Mouse (Mus musculus): Measurements from ENCODE around the gene Klrb1f. TPM values are rescaled to one million over a fixed set of nuclear protein-coding genes. Genes with fewer than 3 reads are reported as not detected.
"Not testable (repeated sequence)": the region's sequence is repeated elsewhere in the genome, so short reads cannot be mapped to it uniquely, and the experiment has no call there.

Gene Klrb1f
- 0.40 TPM in 1 of 2 replicates, not detected in the other for polyA plus RNA-seq (2014; fragmentation: Nextera tagmentation; extraction: Ambion mirVana)

DNA sequence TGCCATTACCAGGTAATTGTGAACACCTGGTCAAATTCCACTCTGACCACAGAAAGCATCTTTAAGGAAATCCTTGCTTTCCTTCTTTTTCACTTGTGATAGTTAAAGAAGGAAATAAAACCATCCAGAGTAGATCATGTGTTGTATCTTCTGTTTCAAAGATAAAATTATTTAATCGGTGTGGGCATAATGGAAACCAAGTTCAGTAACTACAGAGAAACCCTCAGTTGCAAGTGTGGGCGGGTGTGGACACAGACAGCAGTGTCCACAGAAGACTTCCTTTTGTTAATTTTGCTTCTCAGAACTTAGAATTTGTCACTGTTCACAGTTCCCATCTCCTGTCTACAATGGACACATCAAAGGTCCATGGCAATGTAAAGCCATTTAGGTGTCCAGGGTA, at the start of gene Klrb1f:
Gene Klrb1f (plus strand): TSS at position 301 of the 400 bp plus-strand sequence.
- WGBS (ENCODE audit: insufficient replicate concordance) = 79% methylated on average over 2 of the region's 2 CpGs
- Histone ChIP-seq H3K4me3 (ENCODE audit: low read depth, low read length) (no peak within 1 kb of the TSS), H3K9ac (ENCODE audit: low read depth, low read length) (no peak within 1 kb of the TSS), H3K4me1 (ENCODE audit: control insufficient read depth, insufficient read depth, low read length) (no peaks in the 10 kb centered on the region), H3K4me2 (no peak within 1 kb of the TSS), H3K9me3 (replicated peaks; ENCODE audit: control insufficient read depth, low read length) (no peaks in the 10 kb centered on the region), H3K27me3 (ENCODE audit: control insufficient read depth, insufficient read depth, low read length) (no peaks in the 10 kb centered on the region), H3K36me3 (ENCODE audit: control insufficient read depth, insufficient read depth, low read length) (no peaks in the 10 kb centered on the region), H3K27ac (ENCODE audit: low read depth, low read length) (no peak within 1 kb of the TSS)
- ATAC-seq (replicated peaks; ENCODE audit: insufficient number of reproducible peaks, low FRiP score, low TSS enrichment) = no peak

GRCm38 (mm10) chr6:128996054-128996767, 49.5 kb upstream of the Klrb1f start:
- no peaks in the 10 kb centered on the region for H3K36me3 ChIP-seq (ENCODE audit: control insufficient read depth, insufficient read depth, low read length)
- no peak; the same call in 1 of the 2 replicates for ATAC-seq (replicated peaks; ENCODE audit: insufficient number of reproducible peaks, low FRiP score, low TSS enrichment)
- 57% methylated on average over 3 of the region's 3 CpGs for WGBS (ENCODE audit: insufficient replicate concordance)
- H3K4me2 ChIP-seq = peak overlapping the region; percentile 14; the same call in 1 of the 2 replicates
- no peaks in the 10 kb centered on the region for H3K4me1 ChIP-seq (ENCODE audit: control insufficient read depth, insufficient read depth, low read length)
- no peaks in the 10 kb centered on the region for H3K27me3 ChIP-seq (ENCODE audit: control insufficient read depth, insufficient read depth, low read length)
- H3K4me3 ChIP-seq (ENCODE audit: low read depth, low read length) = no peak overlapping the region
- no peak overlapping the region for H3K9ac ChIP-seq (ENCODE audit: low read depth, low read length)
- no peaks in the 10 kb centered on the region for H3K9me3 ChIP-seq (replicated peaks; ENCODE audit: control insufficient read depth, low read length)
- no peak overlapping the region for H3K27ac ChIP-seq (ENCODE audit: low read depth, low read length)

- peak overlapping the region; percentile 14; the same call in 1 of the 2 replicates for H3K4me2 ChIP-seq
- H3K9ac ChIP-seq (ENCODE audit: low read depth, low read length) = no peak overlapping the region
- no peak overlapping the region for H3K4me3 ChIP-seq (ENCODE audit: low read depth, low read length)
- H3K4me1 ChIP-seq (ENCODE audit: control insufficient read depth, insufficient read depth, low read length) = no peaks in the 10 kb centered on the region
- H3K36me3 ChIP-seq (ENCODE audit: control insufficient read depth, insufficient read depth, low read length) = no peaks in the 10 kb centered on the region
- no peak overlapping the region for H3K27ac ChIP-seq (ENCODE audit: low read depth, low read length)
- H3K9me3 ChIP-seq (replicated peaks; ENCODE audit: control insufficient read depth, low read length) = no peaks in the 10 kb centered on the region
- no peaks in the 10 kb centered on the region for H3K27me3 ChIP-seq (ENCODE audit: control insufficient read depth, insufficient read depth, low read length)
- no peak for ATAC-seq (replicated peaks; ENCODE audit: insufficient number of reproducible peaks, low FRiP score, low TSS enrichment)
- WGBS (ENCODE audit: insufficient replicate concordance) = 71% methylated on average over 13 of the region's 13 CpGs
Measured at GRCm38 (mm10) chr6:128996768-128997442, 48.8 kb upstream of the Klrb1f start.

DNA sequence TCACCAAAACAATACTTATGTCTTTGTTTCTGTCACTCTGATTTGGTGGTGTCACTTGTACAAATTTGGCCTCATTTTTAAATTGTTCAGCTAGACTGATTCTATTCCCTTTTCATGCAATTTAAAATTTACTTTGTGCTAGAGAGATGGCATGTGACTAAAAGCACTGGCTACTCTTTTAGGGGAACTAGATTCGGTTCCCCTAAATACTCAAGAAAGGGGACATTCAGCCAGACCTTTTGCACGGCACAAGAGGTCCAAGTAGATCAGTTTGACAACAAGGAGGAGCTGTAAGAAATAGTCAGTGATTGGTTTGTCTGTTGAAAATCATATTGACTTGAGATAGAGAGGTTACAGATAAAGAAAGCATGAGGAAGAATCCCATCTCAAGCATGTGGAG, 44.3 kb upstream of the Klrb1f start:
- H3K36me3 ChIP-seq (ENCODE audit: control insufficient read depth, insufficient read depth, low read length) = no peaks in the 10 kb centered on the region
- ATAC-seq (replicated peaks; ENCODE audit: insufficient number of reproducible peaks, low FRiP score, low TSS enrichment) = no peak
- H3K9ac ChIP-seq (ENCODE audit: low read depth, low read length) = no peak overlapping the region
- no peaks in the 10 kb centered on the region for H3K4me1 ChIP-seq (ENCODE audit: control insufficient read depth, insufficient read depth, low read length)
- 71% methylated on average over 2 of the region's 2 CpGs for WGBS (ENCODE audit: insufficient replicate concordance)
- H3K4me3 ChIP-seq (ENCODE audit: low read depth, low read length) = no peak overlapping the region
- no peaks in the 10 kb centered on the region for H3K9me3 ChIP-seq (replicated peaks; ENCODE audit: control insufficient read depth, low read length)
- no peak overlapping the region for H3K4me2 ChIP-seq
- no peaks in the 10 kb centered on the region for H3K27me3 ChIP-seq (ENCODE audit: control insufficient read depth, insufficient read depth, low read length)
- no peak overlapping the region for H3K27ac ChIP-seq (ENCODE audit: low read depth, low read length)

GRCm38 (mm10) chr6:129008552-129008951, 37.1 kb upstream of the Klrb1f start:
- H3K9ac ChIP-seq (ENCODE audit: low read depth, low read length) = no peak overlapping the region
- 82% methylated on average over 8 of the region's 8 CpGs for WGBS (ENCODE audit: insufficient replicate concordance)
- H3K4me3 ChIP-seq (ENCODE audit: low read depth, low read length) = no peak overlapping the region
- no peak overlapping the region for H3K4me2 ChIP-seq
- no peaks in the 10 kb centered on the region for H3K9me3 ChIP-seq (replicated peaks; ENCODE audit: control insufficient read depth, low read length)
- H3K27me3 ChIP-seq (ENCODE audit: control insufficient read depth, insufficient read depth, low read length) = no peaks in the 10 kb centered on the region
- no peak overlapping the region for H3K27ac ChIP-seq (ENCODE audit: low read depth, low read length)
- no peaks in the 10 kb centered on the region for H3K4me1 ChIP-seq (ENCODE audit: control insufficient read depth, insufficient read depth, low read length)
- no peaks in the 10 kb centered on the region for H3K36me3 ChIP-seq (ENCODE audit: control insufficient read depth, insufficient read depth, low read length)
- ATAC-seq (replicated peaks; ENCODE audit: insufficient number of reproducible peaks, low FRiP score, low TSS enrichment) = no peak

GRCm38 (mm10) chr6:129009846-129010504, 35.7 kb upstream of the Klrb1f start:
- H3K36me3 ChIP-seq (ENCODE audit: control insufficient read depth, insufficient read depth, low read length); H3K27me3 ChIP-seq (ENCODE audit: control insufficient read depth, insufficient read depth, low read length); H3K27ac ChIP-seq (ENCODE audit: low read depth, low read length); H3K9me3 ChIP-seq (replicated peaks; ENCODE audit: control insufficient read depth, low read length); H3K9ac ChIP-seq (ENCODE audit: low read depth, low read length); ATAC-seq (replicated peaks; ENCODE audit: insufficient number of reproducible peaks, low FRiP score, low TSS enrichment); H3K4me2 ChIP-seq; H3K4me3 ChIP-seq (ENCODE audit: low read depth, low read length); H3K4me1 ChIP-seq (ENCODE audit: control insufficient read depth, insufficient read depth, low read length): not testable (repeated sequence)
- 85% methylated on average over 7 of the region's 7 CpGs for WGBS (ENCODE audit: insufficient replicate concordance)

DNA sequence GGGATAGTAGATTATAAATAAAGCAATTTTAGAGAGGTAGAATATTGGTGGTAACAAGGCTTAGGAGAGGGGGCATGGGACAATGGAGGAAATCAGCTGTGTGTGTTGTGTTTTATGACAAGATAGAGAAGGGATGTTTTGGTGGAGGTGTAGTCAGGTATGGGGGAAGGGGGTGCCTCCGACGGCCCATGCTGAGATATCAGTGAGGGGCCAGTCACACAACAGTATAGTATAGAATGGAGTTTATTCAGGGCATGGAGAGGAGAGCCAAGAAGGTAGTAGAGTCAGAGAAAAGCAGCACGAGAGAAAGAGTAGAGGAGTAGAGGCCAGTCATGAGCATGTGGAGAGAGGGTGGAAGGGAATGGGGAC, 35.2 kb upstream of the Klrb1f start:
- no peaks in the 10 kb centered on the region for H3K9me3 ChIP-seq (replicated peaks; ENCODE audit: control insufficient read depth, low read length)
- H3K4me3 ChIP-seq (ENCODE audit: low read depth, low read length) = no peak overlapping the region
- H3K4me1 ChIP-seq (ENCODE audit: control insufficient read depth, insufficient read depth, low read length) = no peaks in the 10 kb centered on the region
- WGBS (ENCODE audit: insufficient replicate concordance) = 84% methylated on average over 3 of the region's 3 CpGs
- no peak overlapping the region for H3K4me2 ChIP-seq
- no peaks in the 10 kb centered on the region for H3K36me3 ChIP-seq (ENCODE audit: control insufficient read depth, insufficient read depth, low read length)
- H3K9ac ChIP-seq (ENCODE audit: low read depth, low read length) = no peak overlapping the region
- no peak for ATAC-seq (replicated peaks; ENCODE audit: insufficient number of reproducible peaks, low FRiP score, low TSS enrichment)
- no peaks in the 10 kb centered on the region for H3K27me3 ChIP-seq (ENCODE audit: control insufficient read depth, insufficient read depth, low read length)
- no peak overlapping the region for H3K27ac ChIP-seq (ENCODE audit: low read depth, low read length)

GRCm38 (mm10) chr6:129012012-129012411, 33.7 kb upstream of the Klrb1f start:
- WGBS (ENCODE audit: insufficient replicate concordance) = 95% methylated on average over 19 of the region's 23 CpGs

More at GRCm38 (mm10) chr6:129012012-129012411, 33.7 kb upstream of the Klrb1f start:
- H3K9ac ChIP-seq (ENCODE audit: low read depth, low read length); H3K27me3 ChIP-seq (ENCODE audit: control insufficient read depth, insufficient read depth, low read length); H3K4me3 ChIP-seq (ENCODE audit: low read depth, low read length); H3K9me3 ChIP-seq (replicated peaks; ENCODE audit: control insufficient read depth, low read length); ATAC-seq (replicated peaks; ENCODE audit: insufficient number of reproducible peaks, low FRiP score, low TSS enrichment); H3K4me2 ChIP-seq; H3K27ac ChIP-seq (ENCODE audit: low read depth, low read length); H3K36me3 ChIP-seq (ENCODE audit: control insufficient read depth, insufficient read depth, low read length); H3K4me1 ChIP-seq (ENCODE audit: control insufficient read depth, insufficient read depth, low read length): not testable (repeated sequence)

Data from heart, embryonic 11.5 days (tissue).